Mouse (Mus musculus) lung, embryonic 16.5 days (tissue): Measurements from ENCODE around the gene Usf1. TPM values are rescaled to one million over a fixed set of nuclear protein-coding genes. Genes with fewer than 3 reads are reported as not detected.
A peak's percentile ranks its signal among the peaks of the same experiment; 100 is the strongest.

Experiments used
- ATAC-seq: fragments of 200-750 bp; cut with Nextera tagmentation; 2 replicates; pipeline ENCODE4 v1.8.0; 2017; ENCODE audit warnings: low read depth, mild to moderate bottlenecking, moderate library complexity
- H3K27ac ChIP-seq: fragments of 300-500 bp; sonication (generic); 2 replicates; pipeline ENCODE4 v1.5.1; 2014; ENCODE audit warnings: mild to moderate bottlenecking, control low read depth, low read length
- H3K27me3 ChIP-seq: fragments of 300-500 bp; sonication (generic); 2 replicates; pipeline ENCODE4 v1.6.1; 2014; ENCODE audit warnings: low read depth, low read length, mixed read lengths; ENCODE audit not compliant: control insufficient read depth, insufficient read depth
- H3K36me3 ChIP-seq: fragments of 300-500 bp; sonication (generic); 2 replicates; pipeline ENCODE4 v1.6.1; 2014; ENCODE audit warnings: low read length; ENCODE audit not compliant: control insufficient read depth, insufficient read depth
- H3K4me1 ChIP-seq: fragments of 300-500 bp; sonication (generic); replicated peaks from 2 replicates; pipeline ENCODE4 v1.6.1; 2014; ENCODE audit warnings: low read length, mixed read lengths; ENCODE audit not compliant: control insufficient read depth, insufficient read depth
- H3K4me2 ChIP-seq: fragments of 300-500 bp; sonication (generic); 2 replicates; pipeline ENCODE4 v1.6.1; 2014; ENCODE audit warnings: low read depth, low read length, control low read depth
- H3K4me3 ChIP-seq: fragments of 300-500 bp; sonication (generic); 2 replicates; pipeline ENCODE4 v1.5.1; 2014; ENCODE audit warnings: mild to moderate bottlenecking, low read length, control low read depth
- H3K9ac ChIP-seq: fragments of 300-500 bp; sonication (generic); 2 replicates; pipeline ENCODE4 v1.6.1; 2014; ENCODE audit warnings: low read length, control low read depth
- H3K9me3 ChIP-seq: fragments of 300-500 bp; sonication (generic); 2 replicates; pipeline ENCODE4 v1.6.1; 2016; ENCODE audit warnings: low read length; ENCODE audit not compliant: control insufficient read depth
- WGBS: fragments of 180-500 bp; shearing (Covaris S2); extraction: QIAGEN DNeasy Blood & Tissue Kit; methylation state at CpG from one replicate; pipeline ENCODE4 v1.1.7; 2014; 5-methylcytosine and 5-hydroxymethylcytosine counted together
- polyA plus RNA-seq: library from polyadenylated mRNA; unstranded; fragments of >200 nt; fragmentation: Nextera tagmentation; extraction: Ambion mirVana; gene quantifications from 2 replicates; pipeline ENCODE4 v1.2.1, GENCODE M21; 2015

Gene Usf1
- polyA plus RNA-seq, 1 experiment from 2014 or later = 81.7 TPM

- no peak overlapping the region for H3K4me3 ChIP-seq
- H3K36me3 ChIP-seq = no peaks in the 10 kb centered on the region
- ATAC-seq = no peak
- H3K9me3 ChIP-seq = no peaks in the 10 kb centered on the region
- no peaks in the 10 kb centered on the region for H3K27me3 ChIP-seq
- WGBS = 73% methylated on average over 6 of the region's 6 CpGs
- no peak overlapping the region for H3K27ac ChIP-seq
- no peak overlapping the region for H3K9ac ChIP-seq
- H3K4me1 ChIP-seq = no peaks in the 10 kb centered on the region
- H3K4me2 ChIP-seq = no peak overlapping the region
Measured at GRCm38 (mm10) chr1:171454926-171455325, 43.8 kb downstream of the Usf1 start.

- Histone ChIP-seq H3K9me3 (no peaks in the 10 kb centered on the region), H3K27ac (no peak overlapping the region), H3K36me3 (peaks cover 14% of the 10 kb centered on the region), H3K4me1 (no peaks in the 10 kb centered on the region), H3K4me3 (no peak overlapping the region), H3K27me3 (no peaks in the 10 kb centered on the region), H3K4me2 (no peak overlapping the region), H3K9ac (no peak overlapping the region)
- ATAC-seq = no peak
- 100% methylated on average over 1 of the region's 1 CpGs for WGBS
Measured at GRCm38 (mm10) chr1:171457568-171457967, 46.5 kb downstream of the Usf1 start.

- H3K36me3 ChIP-seq = peaks cover 25% of the 10 kb centered on the region
- H3K27me3 ChIP-seq = no peaks in the 10 kb centered on the region
- no peak overlapping the region for H3K4me2 ChIP-seq
- H3K9ac ChIP-seq = no peak overlapping the region
- H3K4me3 ChIP-seq = no peak overlapping the region
- H3K9me3 ChIP-seq = no peaks in the 10 kb centered on the region
- H3K4me1 ChIP-seq = no peaks in the 10 kb centered on the region; the same call in 1 of the 2 replicates
- H3K27ac ChIP-seq = no peak overlapping the region
- no peak for ATAC-seq
- 43% methylated on average over 5 of the region's 5 CpGs for WGBS
Measured at GRCm38 (mm10) chr1:171459791-171460190, 48.7 kb downstream of the Usf1 start.

- Histone ChIP-seq H3K36me3 (peaks cover 25% of the 10 kb centered on the region), H3K9ac (no peak overlapping the region), H3K27ac (no peak overlapping the region), H3K9me3 (no peaks in the 10 kb centered on the region), H3K4me3 (no peak overlapping the region), H3K4me2 (no peak overlapping the region), H3K27me3 (no peaks in the 10 kb centered on the region), H3K4me1 (no peaks in the 10 kb centered on the region; the same call in 1 of the 2 replicates)
- no peak for ATAC-seq
- 91% methylated on average over 22 of the region's 22 CpGs for WGBS
Measured at GRCm38 (mm10) chr1:171460551-171461503, 49.7 kb downstream of the Usf1 start.

- Histone ChIP-seq H3K36me3 (peaks cover 25% of the 10 kb centered on the region), H3K27me3 (no peaks in the 10 kb centered on the region)
- 82% methylated on average over 3 of the region's 3 CpGs for WGBS
Measured at GRCm38 (mm10) chr1:171463133-171463532, 52.0 kb downstream of the Usf1 start.

GRCm38 (mm10) chr1:171465749-171466412 lies 54.8 kb downstream of the Usf1 start:
- no peak overlapping the region for H3K9ac ChIP-seq
- ATAC-seq = no peak

More at GRCm38 (mm10) chr1:171463133-171463532, 52.0 kb downstream of the Usf1 start:
- Histone ChIP-seq H3K9me3 (no peaks in the 10 kb centered on the region), H3K27ac (no peak overlapping the region), H3K9ac (no peak overlapping the region), H3K4me3 (no peak overlapping the region), H3K4me1 (no peaks in the 10 kb centered on the region; the same call in 1 of the 2 replicates), H3K4me2 (no peak overlapping the region)
- ATAC-seq = peak; percentile 16; the same call in 1 of the 2 replicates

GRCm38 (mm10) chr1:171466565-171466964 lies 55.5 kb downstream of the Usf1 start:
- H3K4me2 ChIP-seq = no peak overlapping the region
- H3K27ac ChIP-seq = no peak overlapping the region
- H3K36me3 ChIP-seq = peaks cover 17% of the 10 kb centered on the region
- no peaks in the 10 kb centered on the region for H3K9me3 ChIP-seq
- peaks cover 7% of the 10 kb centered on the region; the same call in 1 of the 2 replicates for H3K4me1 ChIP-seq
- no peak for ATAC-seq
- no peak overlapping the region for H3K9ac ChIP-seq
- no peak overlapping the region for H3K4me3 ChIP-seq
- H3K27me3 ChIP-seq = no peaks in the 10 kb centered on the region
- WGBS = 72% methylated on average over 4 of the region's 4 CpGs

More at GRCm38 (mm10) chr1:171465749-171466412, 54.8 kb downstream of the Usf1 start:
- no peaks in the 10 kb centered on the region for H3K27me3 ChIP-seq
- 87% methylated on average over 5 of the region's 5 CpGs for WGBS
- peaks cover 20% of the 10 kb centered on the region for H3K36me3 ChIP-seq
- H3K4me2 ChIP-seq = no peak overlapping the region
- H3K27ac ChIP-seq = no peak overlapping the region
- H3K4me1 ChIP-seq = peaks cover 7% of the 10 kb centered on the region; the same call in 1 of the 2 replicates
- H3K4me3 ChIP-seq = no peak overlapping the region
- no peaks in the 10 kb centered on the region for H3K9me3 ChIP-seq
